Mouse (Mus musculus): ENCODE results near the gene Sema4g. TPM values are rescaled to one million over a fixed set of nuclear protein-coding genes. Genes with fewer than 3 reads are reported as not detected.

Sema4g gene
- total and polyA plus RNA-seq, 3 experiments = 0.15 to 0.47 TPM; not detected in 1

- TF ChIP-seq RAD21 (IDR thresholded peaks at IDR 0.05; ENCODE audit: low read depth, low read length) (no peak), POLR2AphosphoS5 (IDR thresholded peaks at IDR 0.05; ENCODE audit: borderline replicate concordance, low read depth, low read length) (no peak), MYC (IDR thresholded peaks at IDR 0.05; ENCODE audit: low read depth, low read length) (no peak), UBTF (IDR thresholded peaks at IDR 0.05; ENCODE audit: borderline replicate concordance, insufficient read depth, low read depth, low read length) (no peak), ETS1 (IDR thresholded peaks at IDR 0.05; ENCODE audit: low read depth, low read length) (no peak), EP300 (IDR thresholded peaks at IDR 0.05; ENCODE audit: low read depth in 1 of 2, low read length in 2 of 2) (no peak), MXI1 (IDR thresholded peaks at IDR 0.05; ENCODE audit: low read depth, low read length) (no peak)
- Histone ChIP-seq H3K27ac (ENCODE audit: control insufficient read depth, low read depth, low read length) (no peak overlapping the region), H3K36me3 (ENCODE audit: control insufficient read depth in 1 of 2, insufficient read depth in 2 of 2, low read length in 2 of 2) (no peaks in the 10 kb centered on the region), H3K27me3 (ENCODE audit: control insufficient read depth in 1 of 2, insufficient read depth in 2 of 2, low read length in 2 of 2) (no peaks in the 10 kb centered on the region), H3K4me3 (ENCODE audit: control insufficient read depth in 1 of 2, insufficient read depth in 1 of 2, low read depth in 2 of 2, low read length in 2 of 2) (no peak overlapping the region), H3K9me3 (replicated peaks; ENCODE audit: insufficient read depth, low read length) (no peaks in the 10 kb centered on the region), H3K79me2 (ENCODE audit: control insufficient read depth, insufficient read depth, low read length, poor library complexity) (no peaks in the 10 kb centered on the region), H3K9ac (ENCODE audit: control insufficient read depth, low read depth, low read length, poor library complexity, severe bottlenecking) (no peak overlapping the region), H3K4me1 (ENCODE audit: control insufficient read depth in 1 of 2, insufficient read depth in 2 of 2, low read length in 2 of 2) (peaks cover 0 to 5% of the 10 kb centered on the region in 2 experiments; a peak in 3 of 4 replicates)
- DNase-seq (ENCODE audit: low read depth, low spot score) = no peak
Measured at GRCm38 (mm10) chr19:44992246-44992645, 3.3 kb downstream of the Sema4g start.

- H3K4me3 ChIP-seq (ENCODE audit: control insufficient read depth in 1 of 2, insufficient read depth in 1 of 2, low read depth in 2 of 2, low read length in 2 of 2) = no peak overlapping the region
- no peak overlapping the region for H3K9ac ChIP-seq (ENCODE audit: control insufficient read depth, low read depth, low read length, poor library complexity, severe bottlenecking)
- H3K27ac ChIP-seq (ENCODE audit: control insufficient read depth, low read depth, low read length) = no peak overlapping the region
- H3K79me2 ChIP-seq (ENCODE audit: control insufficient read depth, insufficient read depth, low read length, poor library complexity) = no peaks in the 10 kb centered on the region
- TF ChIP-seq EP300 (IDR thresholded peaks at IDR 0.05; ENCODE audit: low read depth in 1 of 2, low read length in 2 of 2) (no peak), ETS1 (IDR thresholded peaks at IDR 0.05; ENCODE audit: low read depth, low read length) (no peak), MAX (IDR thresholded peaks at IDR 0.05; ENCODE audit: low read length) (no peak), TBP (IDR thresholded peaks at IDR 0.05; ENCODE audit: low read depth, low read length) (no peak), RAD21 (IDR thresholded peaks at IDR 0.05; ENCODE audit: low read depth, low read length) (no peak), ZNF384 (IDR thresholded peaks at IDR 0.05; ENCODE audit: low read depth, low read length) (no peak), E2F4 (IDR thresholded peaks at IDR 0.05; ENCODE audit: borderline replicate concordance, low read depth, low read length) (no peak), NRF1 (IDR thresholded peaks at IDR 0.05; ENCODE audit: insufficient read depth, low read depth, low read length, poor library complexity, severe bottlenecking) (no peak), GATA1 (IDR thresholded peaks at IDR 0.05; ENCODE audit: low read depth, low read length) (no peak), HCFC1 (IDR thresholded peaks at IDR 0.05; ENCODE audit: low read depth, low read length) (no peak), NELFE (IDR thresholded peaks at IDR 0.05; ENCODE audit: low read depth, low read length) (no peak), SMC3 (IDR thresholded peaks at IDR 0.05; ENCODE audit: low read depth, low read length) (no peak)
- H3K9me3 ChIP-seq (replicated peaks; ENCODE audit: insufficient read depth, low read length) = no peaks in the 10 kb centered on the region
- no peak for DNase-seq (ENCODE audit: low read depth, low spot score)
- H3K27me3 ChIP-seq (ENCODE audit: control insufficient read depth in 1 of 2, insufficient read depth in 2 of 2, low read length in 2 of 2) = no peaks in the 10 kb centered on the region
- no peaks in the 10 kb centered on the region for H3K36me3 ChIP-seq (ENCODE audit: control insufficient read depth in 1 of 2, insufficient read depth in 2 of 2, low read length in 2 of 2)
- peaks cover 0 to 5% of the 10 kb centered on the region in 2 experiments; a peak in 3 of 4 replicates for H3K4me1 ChIP-seq (ENCODE audit: control insufficient read depth in 1 of 2, insufficient read depth in 2 of 2, low read length in 2 of 2)
Measured at GRCm38 (mm10) chr19:44992712-44993111, 3.8 kb downstream of the Sema4g start.
